Comparison of ENCODE assay signal across 25 mouse cellular contexts in the genomic region with DNA sequence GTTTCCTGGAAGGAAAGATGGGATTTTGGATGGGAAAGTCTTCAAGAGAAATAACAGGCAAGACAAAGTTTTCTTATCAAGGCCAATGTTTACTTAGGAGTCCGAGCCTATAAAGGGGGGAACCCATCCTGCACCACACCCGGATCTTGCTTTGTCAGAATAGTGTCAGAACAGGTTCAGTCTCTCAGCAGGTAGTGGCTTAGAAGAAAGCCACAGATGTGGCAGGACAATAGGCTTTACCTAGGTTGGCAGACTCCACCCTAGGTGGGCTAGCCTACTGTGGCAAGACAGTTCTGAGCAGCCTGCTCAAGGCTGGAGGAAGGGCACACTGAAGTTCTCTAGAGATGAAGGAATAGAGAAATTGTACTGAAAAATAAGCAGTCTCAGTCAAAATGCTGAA.
"Had no signal": no experiment of that assay in that cellular context is flagged by ENCODE, and none has a peak within 500 bp of the region (broad histone marks: within the 10 kb centered on the region; RNA-seq: fewer than 3 reads in every experiment).

No protein-coding gene starts in this region.

- H3K27me3 ChIP-seq: heart, embryonic 12.5 days; hindbrain, embryonic 12.5 days; limb, embryonic 13.5 days; limb, embryonic 15.5 days; liver, embryonic 12.5 days had no signal

- H3K36me3 ChIP-seq: heart, embryonic 10.5 days; heart, embryonic 12.5 days; hindbrain, embryonic 10.5 days; hindbrain, embryonic 12.5 days; limb, embryonic 13.5 days; limb, embryonic 15.5 days; liver, embryonic 12.5 days had no signal

- H3K9me3 ChIP-seq: heart, embryonic 10.5 days; heart, embryonic 12.5 days; hindbrain, embryonic 10.5 days; hindbrain, embryonic 12.5 days; limb, embryonic 13.5 days; limb, embryonic 15.5 days; liver, embryonic 12.5 days had no signal

- H3K4me3 ChIP-seq: gastrocnemius, adult 2 months; heart, embryonic 10.5 days; heart, embryonic 12.5 days; hindbrain, embryonic 10.5 days; hindbrain, embryonic 12.5 days; limb, embryonic 13.5 days; limb, embryonic 15.5 days; liver, embryonic 12.5 days had no signal

- DNase-seq: gastrocnemius, adult 2 months; gastrocnemius, postnatal 10 days; gastrocnemius, postnatal 25 days; heart, adult 18-20 months; heart, postnatal 10 days; heart, postnatal 4 days; kidney, adult 11 months; kidney, adult 2 months; kidney, postnatal 10 days; kidney, postnatal 25 days; kidney, postnatal 4 days; layer of hippocampus, adult 9-11 months; layer of hippocampus, postnatal 36 days; left cerebral cortex, postnatal 4 days had no signal

- H3K9ac ChIP-seq: heart, embryonic 12.5 days; hindbrain, embryonic 12.5 days; hindbrain, embryonic 14.5 days; limb, embryonic 13.5 days; limb, embryonic 15.5 days; liver, embryonic 12.5 days; liver, embryonic 14.5 days had no signal

- ATAC-seq: hindbrain, embryonic 16.5 days; intestine, embryonic 16.5 days; liver, embryonic 12.5 days had no signal

- H3K4me1 ChIP-seq: heart, embryonic 10.5 days; heart, embryonic 12.5 days; hindbrain, embryonic 10.5 days; hindbrain, embryonic 12.5 days; limb, embryonic 13.5 days; limb, embryonic 15.5 days; liver, embryonic 12.5 days had no signal

- H3K27ac ChIP-seq: gastrocnemius, adult 2 months; heart, embryonic 10.5 days; hindbrain, embryonic 10.5 days; hindbrain, embryonic 12.5 days; hindbrain, embryonic 14.5 days; limb, embryonic 13.5 days; limb, embryonic 15.5 days; liver, embryonic 12.5 days; liver, embryonic 14.5 days had no signal
